Mouse (Mus musculus) heart, adult 9 months (tissue): ENCODE data around the gene Ms4a14.
"Not testable (repeated sequence)": the region's sequence is repeated elsewhere in the genome, so short reads cannot be mapped to it uniquely, and the experiment has no call there.

Experiments
- DNase-seq, 2 experiments: peaks; one replicate each; pipeline ENCODE4 v3.0.0; 2022; ENCODE audit warnings: low spot score in 2 of 2

The Ms4a14 gene

GRCm38 (mm10) chr19:11263549-11263948 lies 50.7 kb downstream of the Ms4a14 start:
- no peak for DNase-seq

DNA sequence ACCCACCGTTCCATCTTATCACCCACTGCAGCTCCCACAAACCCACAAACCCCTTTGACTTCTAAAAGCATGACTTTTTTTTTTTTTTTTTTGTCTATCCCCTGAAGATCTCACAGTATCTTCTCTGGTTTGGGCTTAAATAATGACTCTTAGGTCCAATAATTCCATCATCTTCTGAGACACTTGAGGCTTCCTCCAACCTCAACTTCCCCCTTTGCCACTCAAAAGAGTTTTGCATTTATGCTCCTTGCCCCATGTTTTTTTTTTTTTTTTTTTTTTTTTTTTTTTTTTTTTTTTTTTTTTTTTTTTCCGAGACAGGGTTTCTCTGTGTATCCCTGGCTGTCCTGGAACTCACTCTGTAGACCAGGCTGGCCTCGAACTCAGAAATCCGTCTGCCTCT lies 51.3 kb downstream of the Ms4a14 start:
- DNase-seq, result not testable (repeated sequence)

DNA sequence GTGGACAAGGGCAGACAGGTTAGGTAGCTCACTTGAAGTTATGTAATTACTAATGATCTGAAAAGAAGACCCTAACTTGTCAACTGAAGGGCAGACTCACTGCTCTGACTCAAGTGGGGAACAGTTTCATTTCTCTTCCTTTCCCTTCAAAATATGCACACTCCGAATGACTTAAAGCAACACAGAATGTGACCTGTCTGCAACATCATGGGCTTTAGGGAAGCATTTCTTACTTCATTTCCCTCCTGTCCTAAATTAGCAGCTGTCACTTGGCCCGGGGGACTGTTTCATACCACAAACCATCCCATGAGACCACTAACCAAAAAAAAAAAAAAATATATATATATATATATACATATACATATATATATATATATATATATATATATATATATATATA lies 52.7 kb downstream of the Ms4a14 start:
- no peak for DNase-seq
